Mouse (Mus musculus) embryonic facial prominence, embryonic 14.5 days (tissue): Measurements from ENCODE around the gene Plcb3. TPM values are rescaled to one million over a fixed set of nuclear protein-coding genes. Genes with fewer than 3 reads are reported as not detected.

Source experiments
- ATAC-seq: fragments of 200-750 bp; cut with Nextera tagmentation; 2 replicates; pipeline ENCODE4 v1.8.0; 2017; ENCODE audit warnings: low read depth, moderate number of reproducible peaks, moderate TSS enrichment
- DNase-seq: peaks from one replicate; pipeline ENCODE4 v3.0.0-alpha.2; 2015; ENCODE audit warnings: low spot score
- H3K27ac ChIP-seq: fragments of 300-500 bp; sonication (generic); replicated peaks from 2 replicates; pipeline ENCODE4 v1.5.1; 2014; ENCODE audit warnings: low read depth, mild to moderate bottlenecking, low read length, moderate library complexity
- H3K27me3 ChIP-seq: fragments of 300-500 bp; sonication (generic); replicated peaks from 2 replicates; pipeline ENCODE4 v1.6.1; 2014; ENCODE audit warnings: low read length; ENCODE audit not compliant: control insufficient read depth, insufficient read depth
- H3K36me3 ChIP-seq: fragments of 300-500 bp; sonication (generic); 2 replicates; pipeline ENCODE4 v1.6.1; 2014; ENCODE audit warnings: low read length, mixed read lengths; ENCODE audit not compliant: control insufficient read depth, insufficient read depth
- H3K4me1 ChIP-seq: fragments of 300-500 bp; sonication (generic); 2 replicates; pipeline ENCODE4 v1.6.1; 2014; ENCODE audit warnings: antibody characterized with exemption, low read length; ENCODE audit not compliant: control insufficient read depth, insufficient read depth
- H3K4me2 ChIP-seq: fragments of 300-500 bp; sonication (generic); 2 replicates; pipeline ENCODE4 v1.6.1; 2014; ENCODE audit warnings: low read depth, mild to moderate bottlenecking, low read length, moderate library complexity, mixed read lengths
- H3K4me3 ChIP-seq: fragments of 300-500 bp; sonication (generic); 2 replicates; pipeline ENCODE4 v1.5.1; 2014; ENCODE audit warnings: low read depth, mild to moderate bottlenecking, low read length
- H3K9ac ChIP-seq: fragments of 300-500 bp; sonication (generic); 2 replicates; pipeline ENCODE4 v1.6.1; 2014; ENCODE audit warnings: low read depth, mild to moderate bottlenecking, low read length, moderate library complexity, mixed read lengths
- H3K9me3 ChIP-seq: fragments of 300-500 bp; sonication (generic); 2 replicates; pipeline ENCODE4 v1.6.1; 2016; ENCODE audit warnings: low read length; ENCODE audit not compliant: control insufficient read depth
- WGBS: fragments of 180-500 bp; shearing (Covaris S2); extraction: QIAGEN DNeasy Blood & Tissue Kit; methylation state at CpG from one replicate; pipeline ENCODE4 v1.1.7; 2014; 5-methylcytosine and 5-hydroxymethylcytosine counted together
- polyA plus RNA-seq: library from polyadenylated mRNA; unstranded; fragments of >200 nt; fragmentation: Nextera tagmentation; extraction: Ambion mirVana; gene quantifications from 2 replicates; pipeline ENCODE4 v1.2.1, GENCODE M21; 2014

Gene Plcb3
- polyA plus RNA-seq, 1 experiment from 2014 or later, result 31.4 TPM

DNA sequence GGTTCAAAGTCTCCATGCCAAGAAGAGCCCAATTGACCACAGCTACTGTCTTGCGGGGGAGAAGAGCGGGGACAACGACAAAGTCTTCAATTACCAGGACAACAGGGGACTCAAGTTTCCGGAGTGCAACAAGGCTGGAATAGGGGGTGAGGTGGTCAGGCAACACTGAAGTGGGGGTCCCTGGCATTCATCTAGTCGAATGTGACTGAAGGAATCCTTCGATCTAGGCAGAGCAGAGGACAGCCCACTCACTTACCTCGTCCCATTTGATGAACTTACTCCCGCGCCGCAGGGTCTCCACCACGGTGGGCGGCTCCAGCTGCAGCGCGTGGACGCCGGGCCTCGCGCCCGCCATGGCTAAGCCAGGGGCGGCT is 7.0 kb downstream of the Plcb3 start:
- DNase-seq, result no peak
- H3K4me1 ChIP-seq, result peaks cover 25% of the 10 kb centered on the region
- peak; percentile 39 for ATAC-seq
- H3K9ac ChIP-seq, result peak overlapping the region; percentile 73
- H3K9me3 ChIP-seq, result no peaks in the 10 kb centered on the region
- peak overlapping the region; percentile 63 for H3K4me3 ChIP-seq
- H3K4me2 ChIP-seq, result peak overlapping the region; percentile 55
- no peaks in the 10 kb centered on the region for H3K27me3 ChIP-seq
- 3% methylated on average over 10 of the region's 20 CpGs for WGBS
- peaks cover 23% of the 10 kb centered on the region for H3K36me3 ChIP-seq
- no peak overlapping the region for H3K27ac ChIP-seq

DNA sequence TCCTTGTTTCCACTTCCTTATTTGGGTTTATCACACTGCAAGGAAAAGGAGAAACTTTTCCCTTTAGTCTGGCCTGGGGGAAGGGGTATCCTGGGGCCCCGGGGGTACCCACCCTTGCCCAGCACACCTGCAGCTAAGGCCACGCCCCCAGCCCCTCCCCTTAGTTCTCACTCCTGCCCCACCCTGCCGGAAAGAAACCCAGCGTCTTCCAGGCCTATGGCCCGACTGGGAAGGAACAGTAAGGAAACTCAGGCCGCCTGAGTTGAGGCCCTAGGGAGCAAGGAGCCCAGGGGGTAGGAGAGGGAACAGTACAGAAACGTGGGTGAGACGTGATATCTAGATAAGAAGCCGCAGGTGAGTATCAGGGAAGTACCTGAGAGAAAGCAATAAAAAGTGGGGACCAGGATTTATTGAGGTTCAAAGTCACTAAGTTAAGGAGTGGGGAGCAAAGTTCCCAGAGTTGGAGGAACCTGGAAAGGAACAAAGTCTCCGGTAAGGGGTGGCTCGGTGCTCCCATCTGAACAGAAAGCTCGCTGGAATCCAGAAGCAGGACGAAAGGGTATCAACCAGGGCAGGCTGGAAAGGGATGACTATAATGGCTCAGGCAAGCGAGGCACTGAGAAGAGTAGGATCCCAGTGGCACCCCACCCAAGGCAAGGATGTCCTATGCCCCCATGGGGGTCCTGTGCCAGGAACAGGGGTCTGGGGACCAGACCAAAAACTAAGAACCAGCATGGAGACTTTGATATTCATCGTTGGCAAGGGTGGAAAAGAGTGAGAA is 7.6 kb downstream of the Plcb3 start:
- H3K27ac ChIP-seq, result no peak overlapping the region
- peaks cover 21% of the 10 kb centered on the region for H3K4me1 ChIP-seq
- 6% methylated on average over 15 of the region's 15 CpGs for WGBS
- no peak for DNase-seq
- no peak for ATAC-seq
- H3K9ac ChIP-seq, result peak overlapping the region; percentile 73
- H3K36me3 ChIP-seq, result peaks cover 27% of the 10 kb centered on the region
- peak overlapping the region; percentile 63 for H3K4me3 ChIP-seq
- H3K4me2 ChIP-seq, result peak overlapping the region; percentile 55
- no peaks in the 10 kb centered on the region for H3K9me3 ChIP-seq
- H3K27me3 ChIP-seq, result no peaks in the 10 kb centered on the region

DNA sequence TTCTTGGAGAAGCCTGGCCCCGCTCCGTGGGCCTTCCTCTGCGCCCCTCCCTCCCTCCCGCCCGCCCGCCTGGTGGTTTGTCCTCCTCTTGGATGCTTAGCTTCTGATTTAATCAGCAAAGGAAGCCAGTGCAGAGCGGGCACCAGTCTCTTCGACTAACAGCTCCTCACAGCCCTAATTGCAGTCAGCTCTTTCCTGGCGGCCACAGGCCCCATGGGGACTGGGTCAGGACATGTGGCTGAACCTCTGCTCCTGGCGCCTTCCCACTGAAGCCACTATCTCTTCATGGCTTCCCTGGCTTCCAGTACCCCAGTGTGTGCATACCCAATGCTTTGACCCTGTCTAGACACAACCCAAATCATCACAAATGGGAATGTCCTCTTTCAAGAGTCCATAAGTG is 19.8 kb downstream of the Plcb3 start:
- Histone ChIP-seq H3K9ac (no peak overlapping the region), H3K36me3 (peaks cover 72% of the 10 kb centered on the region)
- WGBS, result 73% methylated on average over 10 of the region's 10 CpGs

DNA sequence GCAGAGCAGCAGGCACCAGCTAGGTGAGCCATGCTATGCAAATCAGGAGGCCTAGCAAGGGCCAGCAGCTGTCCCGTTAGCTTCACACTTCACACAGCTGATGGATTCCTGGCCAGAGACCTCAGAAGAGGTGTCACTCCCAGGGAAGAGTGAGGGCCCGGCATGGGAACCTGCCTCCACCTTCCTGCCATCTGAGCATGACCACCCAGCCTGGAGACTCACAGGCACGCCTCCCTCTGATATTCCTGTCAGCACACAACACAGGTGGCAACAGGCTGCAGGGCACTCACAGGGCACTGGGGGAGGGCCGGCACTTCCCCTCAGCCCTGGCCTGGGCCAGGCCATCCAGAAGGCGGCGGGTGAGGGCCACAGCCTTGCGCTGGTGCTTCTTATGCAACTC is 20.8 kb downstream of the Plcb3 start:
- ATAC-seq (no peak), DNase-seq (no peak)
- 86% methylated on average over 7 of the region's 7 CpGs for WGBS
- Histone ChIP-seq H3K36me3 (peaks cover 67% of the 10 kb centered on the region), H3K9ac (no peak overlapping the region), H3K27me3 (no peaks in the 10 kb centered on the region), H3K4me2 (no peak overlapping the region), H3K9me3 (no peaks in the 10 kb centered on the region), H3K27ac (no peak overlapping the region), H3K4me1 (no peaks in the 10 kb centered on the region), H3K4me3 (no peak overlapping the region)

More for the DNA sequence above, 19.8 kb downstream of the Plcb3 start:
- no peaks in the 10 kb centered on the region for H3K27me3 ChIP-seq
- H3K4me1 ChIP-seq, result no peaks in the 10 kb centered on the region
- ATAC-seq (no peak), DNase-seq (no peak)
- no peak overlapping the region for H3K27ac ChIP-seq
- H3K4me2 ChIP-seq, result no peak overlapping the region
- H3K9me3 ChIP-seq, result no peaks in the 10 kb centered on the region
- H3K4me3 ChIP-seq, result no peak overlapping the region

DNA sequence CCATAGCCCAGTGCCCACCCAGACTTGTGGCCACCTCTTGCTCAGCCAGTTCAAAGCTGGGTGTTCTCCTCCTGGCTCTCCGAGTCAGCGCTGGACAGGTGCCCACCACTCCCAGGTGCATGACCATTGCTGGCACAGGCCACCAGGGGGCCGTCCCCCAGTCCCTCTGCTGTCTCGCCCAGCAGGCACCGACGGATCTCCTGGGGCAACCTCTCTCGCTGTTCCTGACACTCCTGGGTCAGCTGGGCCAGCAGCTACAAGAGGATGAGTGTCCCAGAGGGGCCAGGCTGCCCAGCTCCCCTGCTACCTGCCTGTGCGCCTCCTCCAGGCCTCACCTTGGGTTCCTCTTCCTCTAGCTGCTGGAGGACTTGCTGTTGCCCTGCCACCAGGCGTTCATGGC is 22.2 kb downstream of the Plcb3 start:
- 0 out of 2 replicates have a peak overlapping the region, but pooled peaks have one; percentile 28 for H3K9ac ChIP-seq
- H3K4me3 ChIP-seq, result no peak overlapping the region
- ATAC-seq (no peak), DNase-seq (no peak)
- H3K36me3 ChIP-seq, result peaks cover 55% of the 10 kb centered on the region
- no peak overlapping the region for H3K27ac ChIP-seq
- H3K4me1 ChIP-seq, result peaks cover 6% of the 10 kb centered on the region; the same call in 1 of the 2 replicates
- no peak overlapping the region for H3K4me2 ChIP-seq
- WGBS, result 62% methylated on average over 9 of the region's 9 CpGs
- H3K9me3 ChIP-seq, result no peaks in the 10 kb centered on the region
- H3K27me3 ChIP-seq, result no peaks in the 10 kb centered on the region

DNA sequence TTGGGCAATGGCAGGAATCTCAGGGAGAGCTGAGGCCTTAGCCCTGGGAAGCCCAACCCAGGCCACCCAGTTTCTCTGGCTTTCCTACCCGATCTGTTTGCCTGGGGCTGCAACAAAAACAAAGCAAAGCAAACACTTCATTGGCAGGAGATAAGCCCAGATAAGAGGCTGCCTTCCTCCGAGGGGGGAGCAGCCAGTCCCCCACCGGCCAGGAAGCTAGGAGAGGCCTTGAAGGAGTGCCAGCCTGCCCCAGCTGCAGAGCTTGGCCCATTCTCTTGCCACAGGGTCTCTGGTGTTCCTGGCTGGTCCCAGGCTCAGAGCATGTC is 23.6 kb downstream of the Plcb3 start:
- H3K9ac ChIP-seq, result peak overlapping the region; percentile 77
- peaks cover 41% of the 10 kb centered on the region for H3K36me3 ChIP-seq
- H3K27ac ChIP-seq, result peak overlapping the region; percentile 96
- H3K27me3 ChIP-seq, result no peaks in the 10 kb centered on the region
- peak overlapping the region; percentile 85 for H3K4me2 ChIP-seq
- peak; percentile 31 for DNase-seq
- no peaks in the 10 kb centered on the region for H3K9me3 ChIP-seq
- H3K4me3 ChIP-seq, result peak overlapping the region; percentile 63; the same call in 1 of the 2 replicates
- peaks cover 6% of the 10 kb centered on the region; the same call in 1 of the 2 replicates for H3K4me1 ChIP-seq
- no peak for ATAC-seq
- WGBS, result 21% methylated on average over 3 of the region's 3 CpGs

DNA sequence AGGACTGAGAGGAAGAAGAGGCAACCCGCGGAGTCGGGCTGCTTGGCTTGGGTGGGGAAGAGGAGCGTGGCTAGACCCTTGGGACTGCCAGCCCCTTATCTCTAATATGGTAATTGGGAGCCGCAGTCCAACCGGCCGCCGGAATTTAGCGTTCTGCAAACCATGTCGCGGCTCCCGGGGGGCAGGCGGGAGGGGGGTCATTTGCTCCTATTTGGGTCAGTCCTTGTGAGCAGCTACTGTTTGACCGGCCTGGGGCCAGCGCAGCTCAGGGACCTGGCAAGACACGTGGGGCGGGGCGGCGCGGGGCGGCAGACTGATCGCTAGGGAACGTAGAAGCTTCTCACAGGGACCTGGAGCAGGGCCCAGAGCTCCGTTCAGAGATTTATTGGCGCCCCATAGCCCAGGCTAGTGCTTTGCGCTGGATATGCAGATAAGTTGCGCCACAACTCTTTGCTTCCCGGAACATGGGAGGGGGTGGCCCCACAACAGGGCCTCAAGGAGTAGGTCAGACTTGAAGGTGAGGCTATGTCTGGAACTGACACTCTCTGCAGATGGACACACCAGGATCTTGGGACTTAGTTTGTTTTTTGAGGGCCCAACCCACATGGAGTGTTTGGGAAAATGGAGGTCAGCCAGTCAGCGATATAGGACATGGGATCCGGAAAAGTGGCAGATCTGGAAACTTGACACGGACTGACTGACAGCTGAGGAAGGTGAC is 24.1 kb downstream of the Plcb3 start:
- DNase-seq (peak; percentile 48), ATAC-seq (peak; percentile 20)
- peaks cover 6% of the 10 kb centered on the region; the same call in 1 of the 2 replicates for H3K4me1 ChIP-seq
- peaks cover 36% of the 10 kb centered on the region for H3K36me3 ChIP-seq
- H3K9me3 ChIP-seq, result no peaks in the 10 kb centered on the region
- peak overlapping the region; percentile 96 for H3K27ac ChIP-seq
- H3K4me3 ChIP-seq, result peak overlapping the region; percentile 63
- 2% methylated on average over 27 of the region's 31 CpGs for WGBS
- peak overlapping the region; percentile 85 for H3K4me2 ChIP-seq
- no peaks in the 10 kb centered on the region for H3K27me3 ChIP-seq
- peak overlapping the region; percentile 77 for H3K9ac ChIP-seq

DNA sequence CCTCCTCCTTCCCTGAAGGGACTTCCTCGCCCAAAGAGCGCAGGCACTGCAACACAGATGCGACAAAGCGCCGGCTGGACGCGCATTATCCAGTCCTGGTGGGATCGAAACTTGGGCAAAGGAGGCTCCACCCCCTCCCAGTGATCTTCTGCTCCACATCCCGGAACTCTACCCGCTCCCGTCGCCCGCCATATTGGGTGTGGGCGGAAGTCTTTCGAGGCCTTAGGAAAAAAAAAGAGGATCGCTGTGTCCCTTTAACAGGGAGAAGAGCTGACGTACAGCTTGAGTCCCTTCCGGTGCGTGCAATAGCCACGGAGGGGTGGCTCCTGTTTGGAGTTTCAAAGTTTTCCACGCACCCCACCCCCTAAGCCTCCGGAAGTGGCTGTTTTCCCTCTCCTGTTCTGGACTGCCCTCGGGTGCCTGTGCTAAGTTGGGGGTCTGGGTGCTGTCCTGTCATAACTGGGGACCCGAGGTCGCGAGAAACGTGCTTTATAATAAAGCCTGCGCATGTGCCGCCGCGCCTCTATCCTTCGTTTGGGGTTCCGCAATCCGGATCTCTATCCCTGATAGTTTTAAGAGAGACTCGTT is 24.8 kb downstream of the Plcb3 start:
- peak overlapping the region; percentile 63 for H3K4me3 ChIP-seq
- DNase-seq, result peak; percentile 97
- peaks cover 30% of the 10 kb centered on the region for H3K36me3 ChIP-seq
- H3K27ac ChIP-seq, result peak overlapping the region; percentile 96
- WGBS, result under 1% methylated on average over 34 of the region's 35 CpGs
- H3K9me3 ChIP-seq, result no peaks in the 10 kb centered on the region
- ATAC-seq, result peak; percentile 86
- H3K27me3 ChIP-seq, result no peaks in the 10 kb centered on the region
- peaks cover 6% of the 10 kb centered on the region; the same call in 1 of the 2 replicates for H3K4me1 ChIP-seq
- peak overlapping the region; percentile 85 for H3K4me2 ChIP-seq
- H3K9ac ChIP-seq, result peak overlapping the region; percentile 77
